Mouse (Mus musculus): ENCODE measurements around the gene Cyth2. TPM values are rescaled to one million over a fixed set of nuclear protein-coding genes. Genes with fewer than 3 reads are reported as not detected.
A peak's percentile ranks its signal among the peaks of the same experiment; 100 is the strongest.

Gene Cyth2
- polyA plus RNA-seq, 1 experiment, result 42.6 TPM

DNA sequence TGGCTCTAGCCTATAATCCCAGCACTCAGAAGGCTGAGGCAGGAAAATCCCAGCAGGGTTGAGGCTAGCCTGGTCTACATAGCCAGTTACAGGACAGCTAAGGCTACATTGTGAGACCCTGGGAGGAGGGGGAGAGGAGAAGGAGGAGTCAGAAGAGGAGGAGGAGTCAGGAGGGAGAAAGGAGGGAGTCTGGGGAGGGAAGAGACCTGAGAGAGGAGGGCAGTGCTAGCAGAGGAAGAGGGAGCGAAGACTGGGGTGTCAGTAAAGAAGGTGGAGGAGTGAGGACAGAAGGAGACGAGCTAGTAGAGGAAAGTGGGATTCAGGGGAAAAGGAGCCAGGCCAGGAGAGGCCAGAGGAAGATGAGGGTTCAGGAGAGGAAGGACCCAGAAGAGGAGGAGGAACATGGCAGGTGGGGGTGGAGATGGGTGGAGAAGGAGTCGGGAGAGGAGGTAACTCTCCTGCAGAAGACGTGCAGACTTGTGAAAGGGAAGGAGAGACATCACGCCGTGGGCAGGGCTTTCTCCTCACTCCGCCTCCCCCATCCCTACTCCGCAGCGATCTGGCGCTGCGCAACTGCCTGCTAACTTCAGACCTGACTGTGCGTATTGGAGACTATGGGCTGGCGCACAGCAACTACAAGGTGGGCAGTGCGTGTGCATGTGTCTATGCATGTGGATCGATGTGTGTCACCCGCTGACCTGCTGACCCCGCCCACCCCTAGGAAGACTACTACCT, 22.5 kb downstream of the Cyth2 start:
- DNase-seq, result no peak
- Histone ChIP-seq H3K4me1 (ENCODE audit: control insufficient read depth, insufficient read depth, low read length) (no peaks in the 10 kb centered on the region), H3K4me3 (replicated peaks; ENCODE audit: extremely low read depth, low read depth, low read length) (no peak overlapping the region)
- 75% methylated on average over 17 of the region's 17 CpGs for WGBS
- TF ChIP-seq POLR2A (IDR thresholded peaks at IDR 0.05; ENCODE audit: borderline replicate concordance, extremely low read depth, low read depth, low read length) (no peak), CTCF (IDR thresholded peaks at IDR 0.05; ENCODE audit: insufficient read depth, low read length) (no peak)

GRCm38 (mm10) chr7:45790721-45791120, 23.7 kb downstream of the Cyth2 start:
- no peak for TF ChIP-seq POLR2A (IDR thresholded peaks at IDR 0.05; ENCODE audit: borderline replicate concordance, extremely low read depth, low read depth, low read length)
- Histone ChIP-seq H3K4me3 (replicated peaks; ENCODE audit: extremely low read depth, low read depth, low read length) (no peak overlapping the region), H3K4me1 (ENCODE audit: control insufficient read depth, insufficient read depth, low read length) (no peaks in the 10 kb centered on the region)
- DNase-seq, result no peak
- WGBS, result 37% methylated on average over 6 of the region's 6 CpGs

- Histone ChIP-seq H3K4me3 (replicated peaks; ENCODE audit: extremely low read depth, low read depth, low read length) (no peak overlapping the region), H3K4me1 (ENCODE audit: control insufficient read depth, insufficient read depth, low read length) (no peaks in the 10 kb centered on the region)
- no peak for DNase-seq
- TF ChIP-seq POLR2A (IDR thresholded peaks at IDR 0.05; ENCODE audit: borderline replicate concordance, extremely low read depth, low read depth, low read length) (no peak), CTCF (IDR thresholded peaks at IDR 0.05; ENCODE audit: insufficient read depth, low read length) (no peak)
- 85% methylated on average over 22 of the region's 22 CpGs for WGBS
Observed at GRCm38 (mm10) chr7:45787642-45788041, 26.7 kb downstream of the Cyth2 start.

DNA sequence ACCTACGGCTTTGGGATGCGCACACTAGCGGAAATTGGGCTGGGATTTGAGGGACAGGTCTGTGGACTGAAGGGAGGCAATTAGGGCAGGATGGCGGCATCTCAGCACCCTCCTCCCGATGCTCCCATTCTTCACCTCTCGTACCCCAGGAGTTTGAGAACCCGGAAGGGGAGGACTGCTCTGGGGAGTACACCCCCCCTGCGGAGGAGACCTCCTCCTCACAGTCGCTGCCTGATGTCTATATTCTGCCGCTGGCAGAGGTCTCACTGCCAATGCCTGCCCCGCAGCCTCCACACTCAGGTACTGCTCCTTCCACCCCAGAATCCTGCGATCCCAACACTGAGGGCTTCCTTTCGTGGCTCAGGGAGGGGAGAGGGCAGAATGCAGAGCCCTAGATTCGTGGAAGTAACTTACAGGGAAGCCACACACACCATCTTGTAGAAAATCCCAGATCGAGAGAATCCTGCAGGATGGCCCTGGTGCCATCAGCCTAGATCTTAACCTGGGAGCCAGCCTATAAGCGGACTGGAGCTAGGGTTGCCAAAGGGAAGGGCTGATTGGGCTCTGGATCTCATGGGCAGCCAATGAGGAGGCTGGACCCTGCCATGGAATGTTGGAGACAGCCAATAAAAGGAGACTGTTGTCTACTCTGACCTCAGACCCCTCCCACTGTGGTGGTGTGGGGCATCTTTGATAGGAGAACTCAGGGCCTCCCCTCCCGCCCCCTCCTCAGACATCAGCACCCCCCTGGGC, 27.5 kb downstream of the Cyth2 start:
- no peak overlapping the region for H3K4me3 ChIP-seq (replicated peaks; ENCODE audit: extremely low read depth, low read depth, low read length)
- H3K4me1 ChIP-seq (ENCODE audit: control insufficient read depth, insufficient read depth, low read length), result no peaks in the 10 kb centered on the region
- TF ChIP-seq POLR2A (IDR thresholded peaks at IDR 0.05; ENCODE audit: borderline replicate concordance, extremely low read depth, low read depth, low read length) (no peak), CTCF (IDR thresholded peaks at IDR 0.05; ENCODE audit: insufficient read depth, low read length) (no peak)
- no peak for DNase-seq
- 15% methylated on average over 17 of the region's 17 CpGs for WGBS

GRCm38 (mm10) chr7:45786136-45786578, 28.2 kb downstream of the Cyth2 start:
- Histone ChIP-seq H3K4me1 (ENCODE audit: control insufficient read depth, insufficient read depth, low read length) (no peaks in the 10 kb centered on the region), H3K4me3 (replicated peaks; ENCODE audit: extremely low read depth, low read depth, low read length) (no peak overlapping the region)
- TF ChIP-seq POLR2A (IDR thresholded peaks at IDR 0.05; ENCODE audit: borderline replicate concordance, extremely low read depth, low read depth, low read length), result no peak
- no peak for TF ChIP-seq CTCF (IDR thresholded peaks at IDR 0.05; ENCODE audit: insufficient read depth, low read length)
- DNase-seq, result no peak
- WGBS, result 5% methylated on average over 14 of the region's 14 CpGs

DNA sequence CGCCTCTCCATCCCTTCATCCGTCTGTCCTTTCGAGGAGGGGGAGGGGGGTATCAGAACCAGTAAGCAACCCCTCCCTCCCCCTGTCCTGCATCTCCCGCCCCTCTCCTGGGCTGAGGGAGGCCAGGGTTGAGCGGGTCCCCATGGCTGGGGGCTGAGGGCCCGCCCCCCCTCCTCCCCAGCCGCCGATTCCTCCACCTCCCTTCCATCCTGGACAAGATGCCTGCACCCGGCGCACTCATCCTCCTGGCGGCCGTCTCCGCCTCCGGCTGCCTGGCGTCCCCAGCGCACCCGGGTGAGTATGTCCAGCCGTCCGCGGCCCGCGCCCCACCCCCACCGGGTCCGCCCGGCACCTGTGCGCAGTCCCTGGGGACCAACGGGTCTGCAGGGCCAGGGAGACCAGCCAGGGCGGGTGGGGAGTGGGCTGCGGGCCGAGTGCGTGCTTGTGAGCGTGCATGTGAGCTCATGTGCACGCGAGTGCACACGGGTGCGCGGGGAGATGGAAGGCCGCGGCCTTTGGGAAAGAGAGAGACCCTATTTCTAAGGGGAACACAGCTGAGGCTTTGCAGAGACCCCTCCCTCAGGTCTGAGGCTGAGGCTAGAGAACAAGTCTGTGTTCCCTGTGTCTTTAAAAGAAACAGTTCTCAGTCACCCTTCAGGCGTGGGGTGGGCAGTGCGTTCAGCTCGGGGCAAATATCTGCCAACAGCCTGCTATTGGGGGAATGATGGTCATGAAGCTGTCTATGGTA, 28.8 kb downstream of the Cyth2 start:
- no peak overlapping the region for H3K4me3 ChIP-seq (replicated peaks; ENCODE audit: extremely low read depth, low read depth, low read length)
- TF ChIP-seq POLR2A (IDR thresholded peaks at IDR 0.05; ENCODE audit: borderline replicate concordance, extremely low read depth, low read depth, low read length), result no peak
- no peak for TF ChIP-seq CTCF (IDR thresholded peaks at IDR 0.05; ENCODE audit: insufficient read depth, low read length)
- DNase-seq, result no peak
- no peaks in the 10 kb centered on the region for H3K4me1 ChIP-seq (ENCODE audit: control insufficient read depth, insufficient read depth, low read length)
- whole genome bisulfite sequencing, result 3% methylated on average over 39 of the region's 42 CpGs

DNA sequence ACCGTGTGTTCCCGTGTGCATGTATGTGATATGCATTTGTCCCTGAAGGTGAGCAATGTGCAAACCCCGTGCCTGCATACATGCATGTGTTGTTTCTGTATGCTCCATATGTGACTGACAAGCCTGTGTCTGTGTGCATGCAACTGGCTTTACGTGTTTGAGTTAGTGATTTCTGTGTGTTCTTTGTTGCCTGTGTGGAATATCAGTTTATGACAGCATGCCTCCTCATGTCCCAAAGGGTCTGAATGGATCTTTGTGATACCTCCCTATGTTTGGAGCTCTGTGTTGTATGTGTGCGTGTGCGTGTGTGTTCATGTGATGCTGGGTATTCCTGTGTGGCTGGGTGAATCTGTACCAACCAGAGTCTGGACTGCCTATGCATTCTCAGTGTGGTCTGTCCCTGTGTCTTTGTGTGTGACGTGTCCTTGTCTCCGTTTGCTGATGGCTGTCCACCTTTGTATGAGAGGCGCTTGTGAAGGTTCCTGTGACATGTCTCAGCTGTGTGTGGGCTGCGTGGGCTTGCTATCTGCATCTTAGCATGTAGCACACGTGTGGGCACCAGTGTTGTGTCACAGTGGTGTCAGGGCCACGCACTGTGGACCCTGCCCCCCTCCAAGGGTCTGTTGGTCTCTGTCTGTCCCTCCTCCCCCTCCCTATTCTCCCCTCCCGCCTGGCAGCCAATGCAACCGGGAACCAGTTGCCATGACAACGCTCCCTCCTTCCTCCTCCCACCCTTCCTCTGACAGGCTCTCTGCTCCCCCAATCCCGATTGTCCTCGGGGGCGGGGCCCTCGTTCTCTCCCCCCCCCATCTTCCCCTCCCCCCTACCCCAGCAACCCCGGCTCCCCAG, 29.6 kb downstream of the Cyth2 start, which contains the start of gene Sult2b1:
Sult2b1 (minus strand) TSS at position 146 of the 849 bp plus-strand sequence.
- no peak for DNase-seq
- Histone ChIP-seq H3K4me1 (ENCODE audit: control insufficient read depth, insufficient read depth, low read length) (no peaks in the 10 kb centered on the region), H3K4me3 (replicated peaks; ENCODE audit: extremely low read depth, low read depth, low read length) (peak within 1 kb of the TSS; percentile 74)
- WGBS, result 28% methylated on average over 20 of the region's 20 CpGs
- no peak for TF ChIP-seq POLR2A (IDR thresholded peaks at IDR 0.05; ENCODE audit: borderline replicate concordance, extremely low read depth, low read depth, low read length)
- TF ChIP-seq CTCF (IDR thresholded peaks at IDR 0.05; ENCODE audit: insufficient read depth, low read length), result no peak

- under 1% methylated on average over 38 of the region's 38 CpGs for WGBS
- H3K4me1 ChIP-seq (ENCODE audit: control insufficient read depth, insufficient read depth, low read length), result no peaks in the 10 kb centered on the region
- peak; percentile 63 for DNase-seq
- H3K4me3 ChIP-seq (replicated peaks; ENCODE audit: extremely low read depth, low read depth, low read length), result peak within 1 kb of the TSS; percentile 74
- TF ChIP-seq CTCF (IDR thresholded peaks at IDR 0.05; ENCODE audit: insufficient read depth, low read length) (no peak), POLR2A (IDR thresholded peaks at IDR 0.05; ENCODE audit: borderline replicate concordance, extremely low read depth, low read depth, low read length) (no peak)
Observed at GRCm38 (mm10) chr7:45783511-45784091, 30.8 kb downstream of the Cyth2 start, which contains the start of gene Lmtk3. Gene Lmtk3 (plus strand): TSS chr7:45783738.

All from lung, adult 2 months (tissue).